Mouse (Mus musculus) MN1 (cell line): Measurements from ENCODE around the gene Dmbx1.

ENCODE experiments used
- DNase-seq: peaks from one replicate; pipeline ENCODE4 v3.0.0-alpha.2; 2016; ENCODE audit warnings: low spot score

The Dmbx1 gene

GRCm38 (mm10) chr4:115939295-115940102, at the start of gene Dmbx1:
Gene Dmbx1, minus strand, starts transcription at chr4:115939926.
- DNase-seq: no peak

GRCm38 (mm10) chr4:115989382-115989781, 49.7 kb upstream of the Dmbx1 start:
- no peak for DNase-seq

- DNase-seq: no peak
These were observed 48.3 kb upstream of the Dmbx1 start for GRCm38 (mm10) chr4:115987858-115988530.

GRCm38 (mm10) chr4:115987436-115987835, 47.7 kb upstream of the Dmbx1 start:
- no peak for DNase-seq

- no peak for DNase-seq
These were observed 45.2 kb upstream of the Dmbx1 start for GRCm38 (mm10) chr4:115984967-115985366.

- DNase-seq: peak; percentile 83
These were observed 44.4 kb upstream of the Dmbx1 start for GRCm38 (mm10) chr4:115984111-115984510.

- DNase-seq: peak; percentile 71
These were observed 41.0 kb upstream of the Dmbx1 start for GRCm38 (mm10) chr4:115980676-115981075.

- peak; percentile 34 for DNase-seq
These were observed 39.7 kb upstream of the Dmbx1 start for GRCm38 (mm10) chr4:115979437-115979836.

- no peak for DNase-seq
These were observed 39.2 kb upstream of the Dmbx1 start for GRCm38 (mm10) chr4:115978911-115979310.

- no peak for DNase-seq
These were observed 32.8 kb upstream of the Dmbx1 start for GRCm38 (mm10) chr4:115972543-115972942.

- peak; percentile 54 for DNase-seq
These were observed 24.7 kb upstream of the Dmbx1 start for GRCm38 (mm10) chr4:115964446-115964845.

- DNase-seq: no peak
These were observed 24.0 kb upstream of the Dmbx1 start for GRCm38 (mm10) chr4:115963751-115964150.

GRCm38 (mm10) chr4:115962671-115963412, 23.1 kb upstream of the Dmbx1 start:
- DNase-seq: peak; percentile 45

- no peak for DNase-seq
These were observed 22.3 kb upstream of the Dmbx1 start for GRCm38 (mm10) chr4:115961991-115962390.

- DNase-seq: no peak
These were observed 19.8 kb upstream of the Dmbx1 start for GRCm38 (mm10) chr4:115959546-115959945.

- no peak for DNase-seq
These were observed 15.7 kb upstream of the Dmbx1 start for GRCm38 (mm10) chr4:115955494-115955775.

- DNase-seq: no peak
These were observed 15.1 kb upstream of the Dmbx1 start for GRCm38 (mm10) chr4:115954656-115955493.

- DNase-seq: no peak
These were observed 13.8 kb upstream of the Dmbx1 start for GRCm38 (mm10) chr4:115953559-115953958.

- peak; percentile 49 for DNase-seq
These were observed 13.0 kb upstream of the Dmbx1 start for GRCm38 (mm10) chr4:115952758-115953157.

GRCm38 (mm10) chr4:115943669-115944314, 4.1 kb upstream of the Dmbx1 start:
- DNase-seq: no peak

GRCm38 (mm10) chr4:115941242-115941820, 1.6 kb upstream of the Dmbx1 start:
- DNase-seq: no peak
